Mouse (Mus musculus): ENCODE measurements around the gene Kif1b. TPM values are rescaled to one million over a fixed set of nuclear protein-coding genes. Genes with fewer than 3 reads are reported as not detected.

The Kif1b gene
- polyA plus RNA-seq, 1 experiment from 2014 or later = 36.5 TPM

DNA sequence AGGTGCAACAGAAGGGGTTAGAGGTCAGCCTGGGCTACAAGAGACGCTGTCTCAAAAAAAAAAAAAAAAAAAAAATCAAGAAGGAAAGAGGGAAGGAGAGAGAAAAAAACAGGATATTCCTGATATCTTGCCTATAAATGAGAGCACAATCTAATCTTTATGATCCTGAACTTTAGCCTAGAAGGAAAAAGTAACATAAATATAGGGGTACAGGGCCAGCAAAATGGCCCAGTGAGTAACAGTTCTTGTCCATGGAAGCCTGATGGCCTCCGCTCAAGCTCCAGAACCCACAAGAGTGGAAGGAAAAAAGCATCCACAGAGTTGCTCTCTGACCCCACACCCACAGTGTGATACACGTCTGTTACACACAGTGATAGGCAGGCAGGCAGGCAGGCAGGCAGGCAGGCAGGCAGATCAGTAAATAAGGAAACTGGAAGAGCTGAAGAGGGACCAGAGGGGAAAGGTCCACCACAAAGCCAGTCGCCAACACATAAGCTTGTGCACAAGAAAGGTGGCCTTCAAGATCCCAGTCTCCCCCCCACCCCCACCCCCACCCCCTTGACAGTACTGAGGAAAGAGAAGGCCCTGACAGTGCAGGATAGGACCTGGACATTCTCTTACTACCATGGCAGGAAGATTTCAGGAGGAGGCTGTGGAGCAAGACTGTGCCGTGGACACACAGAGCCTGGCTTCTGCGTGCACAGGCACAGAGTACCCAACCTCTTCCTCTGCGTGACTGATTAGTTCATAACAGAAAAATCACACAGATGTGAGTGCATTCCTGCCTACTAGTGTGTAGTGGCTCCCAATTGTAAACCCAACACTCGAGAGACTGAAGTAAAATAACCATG is 21.0 kb downstream of the Kif1b start:
- ATAC-seq (ENCODE audit: borderline replicate concordance, extremely low read depth, low FRiP score, low TSS enrichment) = no peak
- WGBS = 48% methylated on average over 8 of the region's 8 CpGs
- Histone ChIP-seq H3K4me2 (no peak overlapping the region), H3K9ac (no peak overlapping the region), H3K36me3 (peaks cover 20% of the 10 kb centered on the region), H3K4me1 (peaks cover 22% of the 10 kb centered on the region; the same call in 1 of the 2 replicates), H3K4me3 (no peak overlapping the region), H3K27ac (no peak overlapping the region), H3K27me3 (no peaks in the 10 kb centered on the region), H3K9me3 (no peaks in the 10 kb centered on the region)

DNA sequence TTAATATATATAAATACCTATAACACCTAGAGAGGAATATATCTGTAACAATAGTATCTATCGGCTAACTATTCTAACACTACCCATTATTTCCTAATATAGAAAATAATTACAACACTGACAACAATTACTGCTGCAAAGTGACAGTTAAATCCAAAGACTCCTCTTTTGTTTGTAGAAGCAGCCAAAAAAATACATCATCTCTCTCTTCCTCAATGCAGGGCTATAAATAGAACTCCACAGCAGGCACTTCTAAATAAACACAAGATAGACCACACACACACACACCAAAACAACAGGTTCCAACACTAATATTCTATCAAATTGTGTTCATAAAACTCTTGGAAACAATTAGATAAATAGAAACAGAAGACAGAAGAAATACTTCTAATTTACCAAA is 21.8 kb downstream of the Kif1b start:
- no peak overlapping the region for H3K4me3 ChIP-seq
- peaks cover 22% of the 10 kb centered on the region; the same call in 1 of the 2 replicates for H3K4me1 ChIP-seq
- no peaks in the 10 kb centered on the region for H3K9me3 ChIP-seq
- peaks cover 16% of the 10 kb centered on the region for H3K36me3 ChIP-seq
- 42% methylated on average over 1 of the region's 1 CpGs for WGBS
- no peak overlapping the region for H3K9ac ChIP-seq
- no peak overlapping the region for H3K27ac ChIP-seq
- H3K27me3 ChIP-seq = no peaks in the 10 kb centered on the region
- no peak overlapping the region for H3K4me2 ChIP-seq
- no peak for ATAC-seq (ENCODE audit: borderline replicate concordance, extremely low read depth, low FRiP score, low TSS enrichment)

DNA sequence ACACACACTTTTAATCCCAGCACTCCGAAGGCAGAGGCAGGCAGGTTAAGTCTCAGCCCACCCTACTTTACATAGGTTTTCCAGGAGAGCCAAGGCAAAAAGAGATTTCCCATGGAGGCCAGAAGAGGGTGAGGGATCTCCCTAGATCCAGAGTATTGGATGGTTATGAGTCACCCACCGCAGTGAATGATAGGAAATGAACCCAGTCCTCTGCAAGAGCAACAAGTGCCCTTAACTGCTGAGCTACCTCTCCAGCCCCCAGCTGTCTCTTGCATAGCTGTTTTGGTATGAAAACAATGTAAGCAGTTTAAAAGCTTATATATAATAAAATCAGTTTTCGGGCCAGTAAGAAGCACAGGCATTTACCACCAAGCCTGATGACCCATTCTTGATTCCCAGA is 24.5 kb downstream of the Kif1b start:
- Histone ChIP-seq H3K9ac (no peak overlapping the region), H3K36me3 (no peaks in the 10 kb centered on the region), H3K27me3 (no peaks in the 10 kb centered on the region), H3K27ac (no peak overlapping the region), H3K4me3 (no peak overlapping the region), H3K4me2 (no peak overlapping the region), H3K9me3 (no peaks in the 10 kb centered on the region), H3K4me1 (peaks cover 29% of the 10 kb centered on the region)
- WGBS = 70% methylated on average over 3 of the region's 3 CpGs
- ATAC-seq (ENCODE audit: borderline replicate concordance, extremely low read depth, low FRiP score, low TSS enrichment) = no peak

DNA sequence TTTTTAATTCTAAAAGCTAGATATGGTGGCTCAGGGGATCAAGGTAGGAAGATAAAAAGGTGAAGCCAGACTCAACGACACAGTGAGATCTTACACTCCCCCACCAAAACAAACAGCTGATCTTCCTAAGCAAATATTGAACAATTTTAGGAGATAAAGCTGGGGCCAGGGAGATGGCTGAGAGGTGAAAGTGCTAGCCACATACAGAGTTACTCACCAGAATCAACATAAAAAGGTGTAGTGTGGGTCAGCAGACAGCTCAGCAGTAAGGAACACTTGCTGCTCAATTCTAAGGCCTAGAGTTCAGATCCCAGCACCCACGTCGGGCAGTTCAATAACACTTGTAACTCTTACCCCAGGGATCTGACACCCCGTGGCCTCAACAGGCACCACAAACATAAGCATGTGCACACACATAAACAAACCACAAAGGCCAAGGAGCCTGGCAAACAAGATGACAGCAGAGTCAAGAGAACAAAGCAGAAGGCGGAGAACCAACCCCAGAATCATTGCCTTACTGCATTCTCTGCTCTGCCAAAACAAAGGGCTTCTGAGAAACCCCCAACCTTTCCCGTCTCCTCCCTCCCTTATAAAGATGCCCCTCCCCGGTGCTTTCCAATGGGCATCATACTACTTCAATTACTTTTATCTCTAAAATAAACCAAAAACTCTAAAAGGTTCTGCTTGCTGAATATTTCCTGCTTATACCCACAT is 25.3 kb downstream of the Kif1b start:
- H3K4me3 ChIP-seq = no peak overlapping the region
- no peaks in the 10 kb centered on the region for H3K9me3 ChIP-seq
- 53% methylated on average over 7 of the region's 7 CpGs for WGBS
- H3K36me3 ChIP-seq = no peaks in the 10 kb centered on the region
- H3K27me3 ChIP-seq = no peaks in the 10 kb centered on the region
- H3K9ac ChIP-seq = no peak overlapping the region
- H3K4me1 ChIP-seq = peaks cover 37% of the 10 kb centered on the region
- no peak for ATAC-seq (ENCODE audit: borderline replicate concordance, extremely low read depth, low FRiP score, low TSS enrichment)
- no peak overlapping the region for H3K4me2 ChIP-seq
- H3K27ac ChIP-seq = no peak overlapping the region

DNA sequence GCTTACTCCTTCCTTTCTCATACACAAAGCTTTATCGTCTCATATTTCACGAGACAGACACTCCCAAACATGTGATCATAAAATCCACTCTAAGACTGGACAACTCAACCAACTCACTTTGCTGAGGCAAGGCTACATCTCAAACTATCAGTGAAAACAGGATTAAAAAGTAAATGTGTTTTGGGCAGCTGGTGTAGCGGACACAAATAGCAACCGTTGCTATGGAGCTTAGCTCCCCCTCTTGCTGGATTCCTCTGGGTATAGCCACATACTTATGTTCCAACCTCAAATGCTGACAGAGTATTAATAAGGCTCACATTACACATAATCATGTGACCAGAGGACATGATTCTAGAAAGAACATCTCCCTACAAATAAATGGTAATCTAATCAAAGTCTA is 29.9 kb downstream of the Kif1b start:
- Histone ChIP-seq H3K27ac (peak overlapping the region; percentile 16; the same call in 1 of the 2 replicates), H3K4me1 (peaks cover 15% of the 10 kb centered on the region), H3K9me3 (no peaks in the 10 kb centered on the region), H3K27me3 (no peaks in the 10 kb centered on the region), H3K9ac (no peak overlapping the region), H3K36me3 (peaks cover 22% of the 10 kb centered on the region), H3K4me2 (peak overlapping the region; percentile 18), H3K4me3 (no peak overlapping the region)
- WGBS = 36% methylated on average over 4 of the region's 4 CpGs
- ATAC-seq (ENCODE audit: borderline replicate concordance, extremely low read depth, low FRiP score, low TSS enrichment) = peak; percentile 62; the same call in 1 of the 2 replicates

DNA sequence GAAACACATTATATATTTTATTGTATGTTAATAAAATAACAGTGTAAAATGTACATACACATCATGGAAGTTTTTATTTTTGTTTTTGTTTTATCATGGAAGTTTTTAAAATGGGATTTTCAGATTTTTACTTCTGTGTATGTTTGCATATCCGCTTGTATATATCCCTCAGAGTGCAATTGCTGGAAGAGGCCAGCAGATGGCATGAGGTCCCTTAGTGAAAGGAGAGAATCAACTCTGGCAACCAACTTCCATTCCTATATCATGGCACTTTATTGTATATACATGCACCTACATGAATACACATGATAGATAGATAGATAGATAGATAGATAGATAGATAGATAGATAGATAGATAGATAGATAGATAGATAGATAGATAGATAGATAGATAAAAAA is 34.4 kb downstream of the Kif1b start:
- Histone ChIP-seq H3K9me3 (no peaks in the 10 kb centered on the region), H3K27ac (no peak overlapping the region), H3K9ac (no peak overlapping the region), H3K36me3 (peaks cover 52% of the 10 kb centered on the region), H3K27me3 (no peaks in the 10 kb centered on the region), H3K4me3 (no peak overlapping the region), H3K4me1 (peaks cover 8% of the 10 kb centered on the region), H3K4me2 (no peak overlapping the region)
- 98% methylated on average over 1 of the region's 1 CpGs for WGBS
- no peak for ATAC-seq (ENCODE audit: borderline replicate concordance, extremely low read depth, low FRiP score, low TSS enrichment)

DNA sequence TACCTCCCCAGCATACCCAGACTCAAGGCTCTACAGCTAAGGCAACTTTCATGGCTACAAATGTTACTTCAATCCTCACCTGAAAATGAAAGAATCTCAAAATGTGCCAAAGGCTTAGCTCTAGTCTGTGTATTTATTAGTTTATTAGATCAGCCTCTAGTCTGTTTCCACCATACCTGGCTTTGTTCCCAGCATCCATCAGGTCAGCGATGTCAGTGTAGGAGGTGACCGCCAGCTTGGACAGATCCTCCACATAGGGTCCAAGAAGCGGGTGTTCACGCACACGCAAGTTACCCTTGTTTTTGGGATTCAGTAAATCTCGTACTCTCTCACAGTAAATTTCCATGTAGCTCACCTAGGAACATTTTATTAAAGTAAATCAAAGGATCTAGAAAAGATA is 37.0 kb downstream of the Kif1b start:
- H3K27ac ChIP-seq = no peak overlapping the region
- no peaks in the 10 kb centered on the region for H3K9me3 ChIP-seq
- H3K4me1 ChIP-seq = no peaks in the 10 kb centered on the region
- no peak overlapping the region for H3K4me3 ChIP-seq
- WGBS = 95% methylated on average over 6 of the region's 6 CpGs
- no peak overlapping the region for H3K9ac ChIP-seq
- H3K27me3 ChIP-seq = no peaks in the 10 kb centered on the region
- no peak overlapping the region for H3K4me2 ChIP-seq
- peaks cover 61% of the 10 kb centered on the region for H3K36me3 ChIP-seq
- no peak for ATAC-seq (ENCODE audit: borderline replicate concordance, extremely low read depth, low FRiP score, low TSS enrichment)

DNA sequence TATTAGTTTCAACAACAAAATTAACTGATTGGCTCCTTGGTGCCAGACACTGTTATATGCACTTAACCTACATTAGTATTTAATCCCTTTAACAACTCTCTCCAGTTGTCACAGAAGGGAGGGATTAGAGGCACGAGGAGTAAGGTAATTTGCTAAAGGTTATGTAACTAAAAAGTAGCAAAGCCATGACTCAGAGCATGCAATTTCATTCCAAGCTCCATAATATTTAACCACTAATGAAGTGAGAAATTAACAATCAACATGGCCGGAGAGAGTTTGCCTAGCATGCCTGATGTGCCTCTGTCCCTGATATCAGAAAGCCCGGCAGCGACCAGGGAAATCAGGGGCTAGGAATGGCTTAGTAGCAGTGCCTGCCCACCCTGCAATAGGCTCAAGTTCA is 38.5 kb downstream of the Kif1b start:
- ATAC-seq (ENCODE audit: borderline replicate concordance, extremely low read depth, low FRiP score, low TSS enrichment) = no peak
- Histone ChIP-seq H3K4me1 (no peaks in the 10 kb centered on the region), H3K9ac (no peak overlapping the region), H3K27ac (no peak overlapping the region), H3K9me3 (no peaks in the 10 kb centered on the region), H3K36me3 (peaks cover 55% of the 10 kb centered on the region), H3K27me3 (no peaks in the 10 kb centered on the region), H3K4me3 (no peak overlapping the region), H3K4me2 (no peak overlapping the region)
- 74% methylated on average over 4 of the region's 4 CpGs for WGBS

DNA sequence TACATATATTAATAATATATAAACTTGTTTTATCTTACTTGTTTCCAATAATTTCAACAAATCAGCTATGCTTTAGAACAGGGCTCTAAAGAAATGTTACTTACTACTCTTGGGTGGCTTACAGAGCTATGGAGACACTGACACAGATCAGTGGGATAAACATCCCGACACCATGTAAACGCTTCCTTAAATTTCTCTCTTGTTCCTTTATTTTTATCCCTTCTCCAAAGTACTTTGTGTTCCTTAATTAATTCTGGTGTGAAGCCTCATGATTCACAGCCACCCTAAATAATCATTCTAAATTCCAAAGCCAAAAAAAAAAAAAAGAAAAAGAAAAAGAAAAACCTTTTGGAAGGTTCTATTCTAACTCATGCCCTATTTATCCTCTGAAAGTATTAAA is 42.6 kb downstream of the Kif1b start:
- no peak overlapping the region for H3K4me3 ChIP-seq
- H3K9ac ChIP-seq = no peak overlapping the region
- peaks cover 41% of the 10 kb centered on the region for H3K36me3 ChIP-seq
- no peaks in the 10 kb centered on the region for H3K9me3 ChIP-seq
- no peaks in the 10 kb centered on the region for H3K27me3 ChIP-seq
- ATAC-seq (ENCODE audit: borderline replicate concordance, extremely low read depth, low FRiP score, low TSS enrichment) = no peak
- H3K27ac ChIP-seq = no peak overlapping the region
- no peaks in the 10 kb centered on the region for H3K4me1 ChIP-seq
- no peak overlapping the region for H3K4me2 ChIP-seq
- 96% methylated on average over 2 of the region's 2 CpGs for WGBS

DNA sequence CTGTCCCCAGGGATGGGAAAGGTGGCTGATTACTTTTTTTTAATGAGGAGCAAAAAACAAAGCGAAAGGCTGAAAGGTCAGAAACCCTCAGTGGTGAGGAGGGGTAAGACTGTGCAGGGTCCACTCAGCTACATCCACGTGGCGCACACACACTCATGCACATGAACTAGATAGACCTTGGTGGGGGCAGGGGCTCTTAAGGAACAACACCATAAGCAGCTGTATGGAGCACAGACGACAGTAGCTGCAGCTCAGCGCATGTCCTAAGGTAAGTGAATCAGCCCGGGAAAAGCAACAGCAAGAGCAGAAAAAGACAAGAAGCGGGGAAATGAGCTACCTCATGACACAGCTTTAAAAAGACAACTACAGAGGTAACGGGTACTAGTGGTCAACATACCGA is 44.3 kb downstream of the Kif1b start:
- 89% methylated on average over 9 of the region's 9 CpGs for WGBS
- Histone ChIP-seq H3K27me3 (no peaks in the 10 kb centered on the region), H3K4me1 (no peaks in the 10 kb centered on the region), H3K36me3 (peaks cover 29% of the 10 kb centered on the region), H3K9ac (no peak overlapping the region), H3K27ac (no peak overlapping the region), H3K9me3 (no peaks in the 10 kb centered on the region), H3K4me2 (no peak overlapping the region), H3K4me3 (no peak overlapping the region)
- ATAC-seq (ENCODE audit: borderline replicate concordance, extremely low read depth, low FRiP score, low TSS enrichment) = no peak

DNA sequence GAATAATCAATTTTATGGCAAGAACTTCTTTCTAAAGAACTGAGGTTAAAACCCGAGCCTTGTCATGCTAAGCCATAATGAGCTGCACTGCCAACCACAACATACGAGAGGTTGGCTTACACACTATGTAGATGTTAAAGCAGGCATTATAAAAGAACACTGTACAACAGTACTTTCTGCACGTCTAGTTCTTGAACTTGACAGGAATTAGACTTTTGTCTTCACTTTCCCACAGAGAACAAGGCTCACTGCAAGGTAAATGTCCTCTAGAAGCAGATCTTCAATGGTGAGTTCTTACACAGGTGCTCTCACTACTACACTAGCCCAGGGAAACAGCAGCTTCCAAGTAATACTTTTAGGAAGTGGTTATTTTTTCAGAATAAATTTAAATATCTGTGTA is 46.0 kb downstream of the Kif1b start:
- Histone ChIP-seq H3K4me1 (no peaks in the 10 kb centered on the region), H3K36me3 (peaks cover 31% of the 10 kb centered on the region), H3K27ac (no peak overlapping the region), H3K27me3 (no peaks in the 10 kb centered on the region), H3K4me3 (no peak overlapping the region), H3K9ac (no peak overlapping the region), H3K9me3 (no peaks in the 10 kb centered on the region), H3K4me2 (no peak overlapping the region)
- no peak for ATAC-seq (ENCODE audit: borderline replicate concordance, extremely low read depth, low FRiP score, low TSS enrichment)
- 71% methylated on average over 3 of the region's 3 CpGs for WGBS

DNA sequence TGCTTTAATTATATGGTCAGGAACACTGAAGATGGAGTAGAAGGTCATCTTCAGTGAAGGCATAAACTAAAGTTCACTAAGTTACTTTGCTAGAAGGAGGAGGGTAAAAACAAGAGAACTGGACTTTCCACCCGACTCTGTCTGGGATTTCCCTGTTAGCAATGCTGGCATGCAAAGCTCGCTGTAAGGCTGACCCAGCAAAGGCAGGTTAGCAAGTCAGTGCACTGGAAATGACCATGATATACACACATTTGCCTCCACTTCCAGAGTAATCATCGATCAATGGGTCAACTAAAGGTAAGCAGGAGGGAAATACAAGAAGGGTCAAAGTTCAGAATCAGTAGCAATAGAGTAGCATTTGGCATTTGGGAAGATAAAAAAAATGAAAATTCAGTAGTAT is 46.6 kb downstream of the Kif1b start:
- H3K9me3 ChIP-seq = no peaks in the 10 kb centered on the region
- H3K4me1 ChIP-seq = no peaks in the 10 kb centered on the region
- H3K9ac ChIP-seq = no peak overlapping the region
- 89% methylated on average over 3 of the region's 3 CpGs for WGBS
- no peak overlapping the region for H3K4me2 ChIP-seq
- H3K36me3 ChIP-seq = peaks cover 32% of the 10 kb centered on the region
- no peak overlapping the region for H3K27ac ChIP-seq
- ATAC-seq (ENCODE audit: borderline replicate concordance, extremely low read depth, low FRiP score, low TSS enrichment) = no peak
- H3K27me3 ChIP-seq = no peaks in the 10 kb centered on the region
- no peak overlapping the region for H3K4me3 ChIP-seq

All from lung, embryonic 15.5 days (tissue).